Mouse (Mus musculus) heart, postnatal 0 days (tissue): ENCODE results near the gene Cnn2. TPM values are rescaled to one million over a fixed set of nuclear protein-coding genes. Genes with fewer than 3 reads are reported as not detected.

Experiments
- ATAC-seq: fragments of 200-750 bp; cut with Nextera tagmentation; 2 replicates; pipeline ENCODE4 v1.8.0; 2017; ENCODE audit warnings: low read depth, moderate number of reproducible peaks, moderate library complexity; ENCODE audit not compliant: insufficient read depth
- DNase-seq: peaks from one replicate; pipeline ENCODE4 v3.0.0-alpha.2; 2016; ENCODE audit warnings: low spot score
- H3K27ac ChIP-seq: fragments of 300-500 bp; sonication (generic); 2 replicates; pipeline ENCODE4 v1.5.1; 2014; ENCODE audit warnings: low read depth, mild to moderate bottlenecking
- H3K27me3 ChIP-seq: fragments of 300-500 bp; sonication (generic); 2 replicates; pipeline ENCODE4 v1.6.1; 2014; ENCODE audit warnings: low read length, mixed read lengths; ENCODE audit not compliant: control insufficient read depth, insufficient read depth
- H3K36me3 ChIP-seq: fragments of 300-500 bp; sonication (generic); replicated peaks from 2 replicates; pipeline ENCODE4 v1.6.1; 2014; ENCODE audit warnings: low read length, mixed read lengths; ENCODE audit not compliant: control insufficient read depth, insufficient read depth
- H3K4me1 ChIP-seq: fragments of 300-500 bp; sonication (generic); 2 replicates; pipeline ENCODE4 v1.6.1; 2014; ENCODE audit warnings: antibody characterized with exemption; ENCODE audit not compliant: control insufficient read depth, insufficient read depth
- H3K4me2 ChIP-seq: fragments of 300-500 bp; sonication (generic); 2 replicates; pipeline ENCODE4 v1.6.1; 2014; ENCODE audit warnings: low read depth, mild to moderate bottlenecking, low read length, moderate library complexity
- H3K4me3 ChIP-seq: fragments of 300-500 bp; sonication (generic); 2 replicates; pipeline ENCODE4 v1.5.1; 2014; ENCODE audit warnings: low read depth, low read length
- H3K9ac ChIP-seq: fragments of 300-500 bp; sonication (generic); replicated peaks from 2 replicates; pipeline ENCODE4 v1.6.1; 2014; ENCODE audit warnings: low read depth, low read length, mixed read lengths
- H3K9me3 ChIP-seq: fragments of 300-500 bp; sonication (generic); replicated peaks from 2 replicates; pipeline ENCODE4 v1.6.1; 2016; ENCODE audit warnings: low read length; ENCODE audit not compliant: control insufficient read depth
- CTCF ChIP-seq: IDR thresholded peaks from 2 replicates; pipeline ENCODE4 v1.5.1; 2016; ENCODE audit warnings: antibody characterized with exemption, control low read depth, low read depth
- EP300 ChIP-seq: IDR thresholded peaks from 2 replicates; pipeline ENCODE4 v1.6.1; 2016; ENCODE audit warnings: antibody characterized with exemption, low read depth
- WGBS: fragments of 180-500 bp; shearing (Covaris S2); extraction: QIAGEN DNeasy Blood & Tissue Kit; methylation state at CpG from one replicate; pipeline ENCODE4 v1.1.7; 2014; 5-methylcytosine and 5-hydroxymethylcytosine counted together
- polyA plus RNA-seq: library from polyadenylated mRNA; unstranded; fragments of >200 nt; fragmentation: Nextera tagmentation; extraction: Ambion mirVana; gene quantifications from 2 replicates; pipeline ENCODE4 v1.2.1, GENCODE M21; 2015
- total RNA-seq: library from RNA; depleted of rRNA; stranded (reverse); fragments of >200 nt; gene quantifications from 2 replicates; pipeline ENCODE4 v1.2.3, GENCODE M21; 2014; ENCODE audit warnings: low replicate concordance

Gene Cnn2
- total and polyA plus RNA-seq, 2 experiments from 2014 or later, result 142 to 149 TPM

DNA sequence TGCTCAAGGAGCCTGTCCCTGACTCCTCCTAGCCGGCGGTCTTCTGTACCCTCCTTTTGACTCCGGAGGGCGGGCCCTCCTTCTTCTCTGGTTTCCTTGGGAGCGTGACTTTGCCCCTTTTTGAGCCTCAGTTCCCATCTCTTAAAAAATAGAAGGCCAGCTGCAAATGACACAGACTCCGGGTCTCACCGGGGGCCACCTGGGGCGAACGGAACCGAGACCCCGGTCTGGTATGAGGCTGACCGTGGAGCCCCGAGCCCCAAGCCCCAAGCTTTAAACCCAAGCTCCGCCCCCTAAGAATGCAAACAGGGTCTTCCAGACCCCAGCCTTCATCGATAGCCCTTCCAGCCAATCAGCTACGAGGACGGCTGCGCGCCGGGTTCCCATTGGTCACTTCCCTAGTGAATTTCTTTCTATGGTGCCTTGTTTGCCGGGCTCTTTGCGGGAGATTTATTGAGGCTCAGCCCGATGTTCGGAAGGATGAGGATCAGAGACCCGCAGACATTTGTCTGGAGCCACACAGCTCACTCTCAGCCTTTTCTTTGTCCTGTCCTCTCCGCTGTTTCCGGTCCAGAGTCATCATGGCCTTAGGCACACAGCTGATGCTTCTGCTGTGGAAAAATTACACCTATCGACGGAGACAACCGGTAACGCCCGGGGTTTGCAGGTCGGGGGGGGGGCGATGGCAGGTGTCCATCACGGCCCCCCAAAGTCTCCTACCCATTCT lies 8.8 kb downstream of the Cnn2 start:
- TF ChIP-seq CTCF (no peak), EP300 (no peak)
- peak; percentile 57 for DNase-seq

GRCm38 (mm10) chr10:79997819-79998218 lies 9.4 kb downstream of the Cnn2 start:
- no peaks in the 10 kb centered on the region for H3K9me3 ChIP-seq
- DNase-seq (peak; percentile 28), ATAC-seq (peak; percentile 17; the same call in 1 of the 2 replicates)
- H3K4me1 ChIP-seq, result peaks cover 16% of the 10 kb centered on the region
- H3K27me3 ChIP-seq, result no peaks in the 10 kb centered on the region
- TF ChIP-seq CTCF (no peak), EP300 (no peak)
- WGBS, result 14% methylated on average over 15 of the region's 15 CpGs
- no peak overlapping the region for H3K9ac ChIP-seq
- peak overlapping the region; percentile 59 for H3K4me3 ChIP-seq
- peak overlapping the region; percentile 89 for H3K4me2 ChIP-seq
- 0 out of 2 replicates have a peak overlapping the region, but pooled peaks have one; percentile 18 for H3K27ac ChIP-seq
- H3K36me3 ChIP-seq, result peaks cover 28% of the 10 kb centered on the region

More for the DNA sequence above, 8.8 kb downstream of the Cnn2 start:
- under 1% methylated on average over 35 of the region's 35 CpGs for WGBS
- peak overlapping the region; percentile 58 for H3K9ac ChIP-seq
- H3K27me3 ChIP-seq, result no peaks in the 10 kb centered on the region
- peaks cover 34% of the 10 kb centered on the region for H3K36me3 ChIP-seq
- H3K9me3 ChIP-seq, result no peaks in the 10 kb centered on the region
- H3K4me2 ChIP-seq, result peak overlapping the region; percentile 89
- 0 out of 2 replicates have a peak overlapping the region, but pooled peaks have one; percentile 18 for H3K27ac ChIP-seq
- H3K4me1 ChIP-seq, result peaks cover 12% of the 10 kb centered on the region; the same call in 1 of the 2 replicates
- H3K4me3 ChIP-seq, result peak overlapping the region; percentile 59
- peak; percentile 25; the same call in 1 of the 2 replicates for ATAC-seq

DNA sequence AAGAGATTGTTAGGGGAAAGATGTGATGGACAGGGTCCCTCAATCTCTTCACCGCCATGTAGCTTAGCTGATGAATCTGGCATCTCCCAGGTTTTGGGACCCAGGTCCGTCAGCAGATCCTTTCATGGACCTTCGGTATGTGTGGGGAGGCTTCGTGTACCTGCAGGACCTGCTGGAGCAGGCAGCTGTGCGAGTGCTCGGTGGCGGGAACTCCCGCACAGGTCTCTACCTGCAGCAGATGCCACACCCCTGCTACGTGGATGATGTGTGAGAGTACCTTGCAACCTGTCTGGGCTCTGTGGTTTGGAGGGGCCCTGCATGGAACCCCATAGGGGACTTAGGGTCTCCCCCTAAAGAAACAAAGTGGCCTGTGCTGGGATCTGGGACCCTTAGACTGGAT lies 13.6 kb downstream of the Cnn2 start:
- Histone ChIP-seq H3K27ac (no peak overlapping the region), H3K4me2 (no peak overlapping the region), H3K9me3 (no peaks in the 10 kb centered on the region), H3K36me3 (peaks cover 4% of the 10 kb centered on the region; the same call in 1 of the 2 replicates), H3K4me3 (no peak overlapping the region), H3K4me1 (peaks cover 20% of the 10 kb centered on the region), H3K9ac (no peak overlapping the region), H3K27me3 (no peaks in the 10 kb centered on the region)
- 87% methylated on average over 9 of the region's 9 CpGs for WGBS
- TF ChIP-seq CTCF, result no peak
- no peak for TF ChIP-seq EP300
- no peak for DNase-seq
- ATAC-seq, result no peak

DNA sequence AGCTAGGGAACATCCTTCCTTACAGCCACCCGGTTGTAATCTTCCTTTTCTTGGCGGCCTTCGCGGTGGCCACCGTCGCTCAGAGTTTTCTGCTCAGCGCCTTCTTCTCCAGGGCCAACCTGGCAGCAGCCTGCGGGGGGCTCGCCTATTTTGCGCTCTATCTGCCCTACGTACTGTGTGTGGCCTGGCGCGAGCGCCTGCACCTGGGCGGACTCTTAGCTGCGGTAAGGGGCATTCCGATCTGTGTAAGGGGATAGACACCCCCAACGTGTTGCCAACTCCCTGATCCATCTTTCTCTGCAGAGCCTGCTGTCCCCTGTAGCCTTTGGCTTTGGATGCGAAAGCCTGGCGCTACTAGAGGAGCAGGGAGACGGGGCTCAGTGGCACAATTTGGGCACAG lies 14.4 kb downstream of the Cnn2 start:
- H3K4me2 ChIP-seq, result no peak overlapping the region
- H3K9ac ChIP-seq, result no peak overlapping the region
- no peaks in the 10 kb centered on the region for H3K27me3 ChIP-seq
- peaks cover 4% of the 10 kb centered on the region; the same call in 1 of the 2 replicates for H3K36me3 ChIP-seq
- TF ChIP-seq CTCF (no peak), EP300 (no peak)
- peaks cover 11% of the 10 kb centered on the region for H3K4me1 ChIP-seq
- WGBS, result 32% methylated on average over 21 of the region's 21 CpGs
- no peak for DNase-seq
- H3K9me3 ChIP-seq, result no peaks in the 10 kb centered on the region
- ATAC-seq, result no peak
- no peak overlapping the region for H3K4me3 ChIP-seq
- peak overlapping the region; percentile 63 for H3K27ac ChIP-seq

DNA sequence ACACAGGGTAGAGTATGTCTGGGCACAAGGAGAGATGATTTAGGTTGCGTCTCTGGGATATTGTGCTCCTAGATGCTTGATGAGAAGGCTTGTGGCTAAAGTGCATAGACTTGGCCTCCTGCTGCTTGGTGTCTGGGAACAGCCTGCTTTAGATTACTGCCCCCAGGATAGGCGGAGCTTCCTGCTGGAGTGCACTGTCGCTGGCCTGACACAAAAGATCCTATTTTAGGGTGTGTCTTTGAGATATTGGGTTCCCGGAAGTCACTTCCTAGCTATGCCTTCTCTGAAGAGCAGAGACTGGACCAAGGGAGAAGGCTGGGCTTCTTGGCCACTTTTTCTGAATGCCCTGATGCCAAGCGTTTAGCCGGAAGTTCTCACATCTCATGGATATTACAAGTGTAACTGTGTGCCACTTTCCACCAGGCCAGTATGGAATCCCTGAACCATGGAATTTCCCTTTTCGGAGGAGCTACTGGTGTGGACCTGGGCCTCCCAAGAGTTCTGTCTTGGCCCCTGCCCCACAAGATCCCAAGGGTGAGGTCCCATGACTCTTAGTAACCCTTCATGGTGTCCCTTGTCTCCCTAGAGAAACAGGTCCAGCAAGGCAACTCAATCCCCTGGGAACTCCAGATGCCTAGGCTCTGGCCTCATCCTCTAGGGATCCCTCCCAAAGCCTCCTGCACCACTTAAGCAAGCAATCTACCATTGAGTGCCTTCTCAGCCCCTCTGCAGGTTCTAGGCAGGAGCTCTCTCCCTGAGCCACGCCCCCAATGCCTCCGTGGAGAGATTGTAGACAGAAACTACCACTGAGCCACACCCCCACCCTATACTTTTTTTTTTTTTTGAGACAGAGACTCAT lies 15.2 kb downstream of the Cnn2 start:
- H3K27me3 ChIP-seq, result no peaks in the 10 kb centered on the region
- no peak overlapping the region for H3K4me3 ChIP-seq
- 50% methylated on average over 9 of the region's 9 CpGs for WGBS
- no peak overlapping the region for H3K4me2 ChIP-seq
- H3K4me1 ChIP-seq, result peaks cover 8% of the 10 kb centered on the region; the same call in 1 of the 2 replicates
- peaks cover 9% of the 10 kb centered on the region; the same call in 1 of the 2 replicates for H3K36me3 ChIP-seq
- no peak for TF ChIP-seq CTCF
- TF ChIP-seq EP300, result no peak
- DNase-seq (peak; percentile 43), ATAC-seq (peak; percentile 52)
- peak overlapping the region; percentile 63 for H3K27ac ChIP-seq
- H3K9ac ChIP-seq, result no peak overlapping the region
- no peaks in the 10 kb centered on the region for H3K9me3 ChIP-seq
